Mouse (Mus musculus): ENCODE results near the gene Swap70.

Swap70 gene

GRCm38 (mm10) chr7:110237837-110238451 lies 16.4 kb downstream of the Swap70 start:
- no peak for DNase-seq (ENCODE audit: low spot score)

- DNase-seq (ENCODE audit: low spot score): no peak
Measured at GRCm38 (mm10) chr7:110239590-110239989, 18.1 kb downstream of the Swap70 start.

- no peak for DNase-seq (ENCODE audit: low spot score)
Measured at GRCm38 (mm10) chr7:110241472-110242289, 20.2 kb downstream of the Swap70 start.

GRCm38 (mm10) chr7:110242290-110242581 lies 20.7 kb downstream of the Swap70 start:
- no peak for DNase-seq (ENCODE audit: low spot score)

- no peak for DNase-seq (ENCODE audit: low spot score)
Measured at GRCm38 (mm10) chr7:110245128-110245527, 23.6 kb downstream of the Swap70 start.

- DNase-seq (ENCODE audit: low spot score): no peak
Measured at GRCm38 (mm10) chr7:110246526-110246925, 25.0 kb downstream of the Swap70 start.

GRCm38 (mm10) chr7:110247801-110248200 lies 26.3 kb downstream of the Swap70 start:
- DNase-seq (ENCODE audit: low spot score): no peak

- no peak for DNase-seq (ENCODE audit: low spot score)
Measured at GRCm38 (mm10) chr7:110248677-110249076, 27.2 kb downstream of the Swap70 start.

- no peak for DNase-seq (ENCODE audit: low spot score)
Measured at GRCm38 (mm10) chr7:110253861-110254260, 32.4 kb downstream of the Swap70 start.

GRCm38 (mm10) chr7:110254395-110254794 lies 32.9 kb downstream of the Swap70 start:
- no peak for DNase-seq (ENCODE audit: low spot score)

GRCm38 (mm10) chr7:110257059-110257458 lies 35.5 kb downstream of the Swap70 start:
- DNase-seq (ENCODE audit: low spot score): no peak

GRCm38 (mm10) chr7:110258196-110258950 lies 36.9 kb downstream of the Swap70 start:
- DNase-seq (ENCODE audit: low spot score): no peak

- DNase-seq (ENCODE audit: low spot score): no peak
Measured at GRCm38 (mm10) chr7:110259966-110260711, 38.6 kb downstream of the Swap70 start.

GRCm38 (mm10) chr7:110261807-110262206 lies 40.3 kb downstream of the Swap70 start:
- DNase-seq (ENCODE audit: low spot score): no peak

- no peak for DNase-seq (ENCODE audit: low spot score)
Measured at GRCm38 (mm10) chr7:110262661-110263060, 41.1 kb downstream of the Swap70 start.

GRCm38 (mm10) chr7:110263474-110263873 lies 42.0 kb downstream of the Swap70 start:
- DNase-seq (ENCODE audit: low spot score): no peak

- peak; percentile 71 for DNase-seq (ENCODE audit: low spot score)
Measured at GRCm38 (mm10) chr7:110265796-110266195, 44.3 kb downstream of the Swap70 start.

GRCm38 (mm10) chr7:110267014-110267413 lies 45.5 kb downstream of the Swap70 start:
- no peak for DNase-seq (ENCODE audit: low spot score)

GRCm38 (mm10) chr7:110267994-110268393 lies 46.5 kb downstream of the Swap70 start:
- no peak for DNase-seq (ENCODE audit: low spot score)

GRCm38 (mm10) chr7:110268511-110268910 lies 47.0 kb downstream of the Swap70 start:
- DNase-seq (ENCODE audit: low spot score): no peak

- DNase-seq (ENCODE audit: low spot score): no peak
Measured at GRCm38 (mm10) chr7:110269777-110270176, 48.3 kb downstream of the Swap70 start.

- no peak for DNase-seq (ENCODE audit: low spot score)
Measured at GRCm38 (mm10) chr7:110270455-110270854, 48.9 kb downstream of the Swap70 start.
